Mouse (Mus musculus) adrenal gland, postnatal 25 days (tissue): Measurements from ENCODE around the gene Fuca2. TPM values are rescaled to one million over a fixed set of nuclear protein-coding genes. Genes with fewer than 3 reads are reported as not detected.

Experiments used
- DNase-seq: peaks from one replicate; pipeline ENCODE4 v3.0.0; 2021; ENCODE audit warnings: mixed read lengths
- total RNA-seq: library from RNA; stranded (reverse); gene quantifications from 2 replicates; pipeline ENCODE4 v1.2.3, GENCODE M21; 2021

Gene Fuca2
- total RNA-seq, 1 experiment from 2014 or later: 19.4 TPM

- no peak for DNase-seq
These were observed 35.4 kb downstream of the Fuca2 start for GRCm38 (mm10) chr10:13534751-13535150.

GRCm38 (mm10) chr10:13536706-13537105 is 37.4 kb downstream of the Fuca2 start:
- DNase-seq: no peak

- DNase-seq: no peak
These were observed 40.5 kb downstream of the Fuca2 start for GRCm38 (mm10) chr10:13539769-13540333.

GRCm38 (mm10) chr10:13541721-13542120 is 42.4 kb downstream of the Fuca2 start:
- no peak for DNase-seq

- peak; percentile 90 for DNase-seq
These were observed 53.5 kb downstream of the Fuca2 start, which contains the start of the genes Adat2 and Pex3 for GRCm38 (mm10) chr10:13552646-13553497. TSS of gene Adat2 (plus strand) at chr10:13552894. TSS of gene Pex3 (minus strand) at chr10:13553142.

GRCm38 (mm10) chr10:13553498-13553985 is 54.2 kb downstream of the Fuca2 start:
- no peak for DNase-seq

- DNase-seq: no peak
These were observed 55.0 kb downstream of the Fuca2 start for GRCm38 (mm10) chr10:13554316-13554715.

- no peak for DNase-seq
These were observed 60.8 kb downstream of the Fuca2 start for GRCm38 (mm10) chr10:13560014-13560674.

GRCm38 (mm10) chr10:13564364-13565079 is 65.2 kb downstream of the Fuca2 start:
- peak; percentile 70 for DNase-seq

- no peak for DNase-seq
These were observed 65.7 kb downstream of the Fuca2 start for GRCm38 (mm10) chr10:13565080-13565448.

- no peak for DNase-seq
These were observed 67.1 kb downstream of the Fuca2 start for GRCm38 (mm10) chr10:13566393-13566792.

Other genes starting within 250 kb of the Fuca2 start
- gene Phactr2, start 25.1 kb upstream of the Fuca2 start, total RNA-seq: 24.0 and 30.6 TPM in 2 replicates
- 3.6 and 3.7 TPM in 2 replicates for gene Adat2, start 53.4 kb downstream of the Fuca2 start, total RNA-seq
- gene Pex3, start 53.6 kb downstream of the Fuca2 start, total RNA-seq: 29.9 and 32.9 TPM in 2 replicates